Mouse (Mus musculus) fat pad, adult 2 months (tissue): Measurements from ENCODE around the gene Mthfd2.
"Not testable (repeated sequence)": the region's sequence is repeated elsewhere in the genome, so short reads cannot be mapped to it uniquely, and the experiment has no call there.

Source experiments
- DNase-seq: peaks from one replicate; pipeline ENCODE4 v3.0.0-alpha.2; 2011; ENCODE audit warnings: low read depth, low spot score; ENCODE audit errors: extremely low read depth

The Mthfd2 gene

GRCm38 (mm10) chr6:83325525-83326393 is at the start of gene Mthfd2, which contains the start of gene Mob1a:
Gene Mthfd2 (minus strand): TSS chr6:83325908.
Gene Mob1a (plus strand): TSS chr6:83326016.
- peak; percentile 56 for DNase-seq

GRCm38 (mm10) chr6:83373704-83374300 is 48.1 kb upstream of the Mthfd2 start:
- DNase-seq, result no peak

- DNase-seq, result no peak
These were observed 45.6 kb upstream of the Mthfd2 start for GRCm38 (mm10) chr6:83371350-83371749.

- DNase-seq, result no peak
These were observed 44.7 kb upstream of the Mthfd2 start for GRCm38 (mm10) chr6:83370316-83370965.

GRCm38 (mm10) chr6:83363075-83363474 is 37.4 kb upstream of the Mthfd2 start:
- DNase-seq, result no peak

GRCm38 (mm10) chr6:83361523-83362248 is 36.0 kb upstream of the Mthfd2 start:
- no peak for DNase-seq

- DNase-seq, result no peak
These were observed 31.7 kb upstream of the Mthfd2 start for GRCm38 (mm10) chr6:83357436-83357835.

- no peak for DNase-seq
These were observed 30.9 kb upstream of the Mthfd2 start for GRCm38 (mm10) chr6:83356569-83357138.

- DNase-seq, result peak; percentile 52
These were observed 29.4 kb upstream of the Mthfd2 start for GRCm38 (mm10) chr6:83354856-83355781.

- no peak for DNase-seq
These were observed 27.1 kb upstream of the Mthfd2 start for GRCm38 (mm10) chr6:83352666-83353410.

- DNase-seq, result no peak
These were observed 25.9 kb upstream of the Mthfd2 start for GRCm38 (mm10) chr6:83351490-83352160.

- DNase-seq, result no peak
These were observed 25.2 kb upstream of the Mthfd2 start for GRCm38 (mm10) chr6:83350851-83351405.

GRCm38 (mm10) chr6:83350172-83350571 is 24.5 kb upstream of the Mthfd2 start:
- no peak for DNase-seq

- no peak for DNase-seq
These were observed 23.7 kb upstream of the Mthfd2 start for GRCm38 (mm10) chr6:83349274-83349958.

GRCm38 (mm10) chr6:83348873-83349272 is 23.2 kb upstream of the Mthfd2 start, which contains the start of gene Bola3:
Gene Bola3 (plus strand): TSS chr6:83349147.
- peak; percentile 54 for DNase-seq

GRCm38 (mm10) chr6:83347916-83348315 is 22.2 kb upstream of the Mthfd2 start:
- no peak for DNase-seq

- DNase-seq, result not testable (repeated sequence)
These were observed 19.6 kb upstream of the Mthfd2 start for GRCm38 (mm10) chr6:83345285-83345684.
